Mouse (Mus musculus) spleen, embryonic (tissue): ENCODE data around the gene Ccn6.
"Not testable (repeated sequence)": the region's sequence is repeated elsewhere in the genome, so short reads cannot be mapped to it uniquely, and the experiment has no call there.

ENCODE experiments used
- CTCF ChIA-PET: fragments of 350-600 bp; sonication (Branson Sonifier 250); formaldehyde crosslinking; loops from one replicate; lab custom pipeline; 2022; lab: Charles Lee

The Ccn6 gene

GRCm38 (mm10) chr10:39163694-39164093 is at the start of gene Ccn6:
Gene Ccn6 (minus strand): TSS chr10:39163794.
- CTCF ChIA-PET: no interaction called here

GRCm38 (mm10) chr10:39210031-39210430 is 46.4 kb upstream of the Ccn6 start:
- CTCF ChIA-PET: no interaction called here

DNA sequence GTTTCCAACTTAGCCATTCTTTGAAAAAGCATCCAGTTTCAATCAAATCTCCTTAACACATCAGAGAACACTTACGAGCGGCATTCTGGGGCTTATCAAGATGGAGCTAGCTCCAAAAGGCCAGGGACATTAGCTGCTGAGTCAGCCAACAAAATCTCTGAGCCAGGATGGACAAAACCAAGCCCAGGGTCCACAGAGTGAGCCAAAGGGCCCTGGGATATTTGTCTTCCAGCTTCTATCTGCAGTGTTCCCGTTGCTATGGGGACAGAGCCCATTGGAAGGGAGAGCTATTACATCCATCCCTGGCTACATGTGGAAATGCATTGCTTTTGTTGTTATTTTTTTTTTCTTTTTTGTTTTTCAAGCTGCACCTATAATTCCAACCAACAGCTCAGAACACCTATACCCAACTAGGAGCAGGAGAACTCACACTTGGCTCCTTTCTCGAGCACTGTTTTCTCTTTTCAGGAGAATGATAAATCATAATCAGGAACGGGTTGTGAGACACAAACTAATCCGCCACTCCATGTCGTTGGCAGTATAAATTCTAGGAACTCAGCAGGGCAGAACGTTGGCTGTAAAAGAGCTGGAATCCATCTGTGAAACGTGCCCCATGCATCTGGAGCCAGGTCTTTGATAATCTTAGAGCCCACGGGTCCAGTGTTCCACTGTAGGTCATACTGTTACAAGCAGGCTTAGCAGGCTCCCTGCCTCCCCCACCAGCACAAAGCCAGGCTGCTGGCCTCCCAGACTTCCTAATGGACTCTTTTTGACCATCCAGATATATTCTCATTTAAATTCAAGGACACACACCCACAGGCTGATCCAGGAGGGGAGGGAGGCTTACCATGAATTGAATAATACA is 45.8 kb upstream of the Ccn6 start:
- CTCF ChIA-PET: no interaction called here

GRCm38 (mm10) chr10:39208712-39209111 is 45.1 kb upstream of the Ccn6 start:
- CTCF ChIA-PET: no interaction called here

- CTCF ChIA-PET: no interaction called here
These were observed 43.8 kb upstream of the Ccn6 start for GRCm38 (mm10) chr10:39207310-39207855.

DNA sequence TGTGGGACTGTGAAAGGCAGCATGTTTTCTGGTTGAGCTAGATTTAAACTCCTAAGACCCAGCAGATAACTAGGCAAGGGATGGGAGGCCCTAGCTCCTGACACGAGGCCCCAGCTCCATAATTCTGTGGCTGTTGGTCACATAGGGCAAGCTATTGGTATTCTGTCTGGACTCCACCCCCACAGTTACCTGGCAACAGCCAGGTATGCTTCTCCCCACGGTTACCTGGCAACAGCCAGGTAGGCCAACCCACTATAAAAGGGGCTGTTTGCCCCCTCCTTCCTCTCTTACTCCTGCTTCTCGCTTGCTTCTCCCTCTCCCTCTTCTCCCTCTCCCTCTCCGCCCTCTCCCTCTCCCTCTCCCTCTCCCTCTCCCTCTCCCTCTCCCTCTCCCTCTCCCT is 38.9 kb upstream of the Ccn6 start:
- CTCF ChIA-PET: no interaction called here

DNA sequence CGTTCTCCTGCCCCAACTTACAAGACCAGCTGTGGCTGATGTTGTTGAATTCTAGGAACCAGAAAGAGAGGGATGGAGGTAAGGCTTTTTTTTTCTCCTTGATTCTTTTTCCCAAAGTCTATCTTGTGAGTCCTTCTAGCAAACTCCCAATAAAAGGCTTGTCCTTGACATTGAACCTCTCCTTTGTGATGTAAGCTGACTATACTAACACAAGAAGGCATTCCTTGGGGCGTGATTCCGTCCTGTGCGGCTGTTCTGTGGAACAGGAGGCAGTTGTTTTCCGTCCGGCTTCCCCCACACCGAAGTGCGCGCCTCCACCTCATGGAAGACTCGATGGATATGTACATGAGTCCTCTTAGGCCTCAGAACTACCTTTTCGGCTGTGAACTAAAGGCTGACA is 34.6 kb upstream of the Ccn6 start:
- CTCF ChIA-PET: not testable (repeated sequence)

- CTCF ChIA-PET: interaction anchor here (0.6 kb wide), 1 partner anchor 79 kb away, joined by 8 read pairs; no protein-coding TSS in a partner anchor
These were observed 29.1 kb upstream of the Ccn6 start for GRCm38 (mm10) chr10:39192673-39193072.

- CTCF ChIA-PET: no interaction called here
These were observed 21.9 kb upstream of the Ccn6 start for GRCm38 (mm10) chr10:39185545-39185906.

DNA sequence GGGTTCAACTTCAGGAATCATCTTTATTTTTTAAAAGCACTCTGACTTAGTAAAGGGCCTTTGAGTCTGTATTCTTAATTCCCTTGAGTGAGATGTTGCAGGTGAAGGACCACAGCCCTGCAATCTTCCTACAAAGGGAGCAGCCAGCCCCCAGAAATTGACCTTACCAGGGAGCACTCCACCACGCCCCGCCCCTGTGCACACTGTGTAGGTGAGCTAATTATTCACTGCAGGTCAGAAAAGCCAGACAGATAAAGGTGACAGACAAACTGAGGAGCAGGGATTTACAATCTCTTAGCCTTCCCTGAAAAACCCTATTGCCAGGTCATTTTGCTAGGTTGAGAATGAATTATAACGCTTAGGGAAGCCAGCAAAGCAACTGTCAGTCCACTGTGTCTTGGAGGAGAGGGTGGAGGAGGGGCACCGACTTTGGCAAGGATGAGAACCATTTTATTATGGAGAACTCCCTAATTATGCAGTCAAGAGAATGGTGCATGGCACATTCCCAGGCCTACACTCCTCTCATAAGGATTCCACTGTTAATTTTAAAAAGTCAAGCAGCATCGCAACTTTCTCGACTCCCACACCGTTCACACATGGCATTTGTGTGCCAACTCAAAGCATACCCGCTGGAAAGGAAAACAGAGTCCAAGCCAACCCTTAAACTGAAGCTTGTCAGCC is 21.4 kb upstream of the Ccn6 start:
- CTCF ChIA-PET: no interaction called here

- CTCF ChIA-PET: no interaction called here
These were observed 13.4 kb upstream of the Ccn6 start for GRCm38 (mm10) chr10:39176981-39177380.

DNA sequence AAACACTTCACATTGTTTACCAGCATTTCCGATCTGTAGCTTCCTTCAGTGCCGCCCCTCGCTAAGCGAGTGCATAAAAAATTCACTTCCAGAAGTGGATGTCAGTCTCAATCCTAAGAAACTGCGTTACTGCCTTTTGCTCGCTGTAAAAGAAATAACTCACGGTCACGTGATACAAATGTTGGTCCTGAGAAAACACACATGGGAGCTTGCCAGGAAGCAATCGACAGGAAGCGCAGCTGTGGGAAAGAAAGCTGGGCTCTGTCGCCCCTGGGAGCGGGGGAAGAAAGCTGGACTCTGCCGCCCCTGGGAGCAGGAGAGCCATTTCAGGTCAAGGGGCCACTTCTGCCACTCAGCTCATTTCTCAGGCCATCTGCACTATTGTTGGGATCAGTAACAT is 9.5 kb upstream of the Ccn6 start:
- CTCF ChIA-PET: no interaction called here

DNA sequence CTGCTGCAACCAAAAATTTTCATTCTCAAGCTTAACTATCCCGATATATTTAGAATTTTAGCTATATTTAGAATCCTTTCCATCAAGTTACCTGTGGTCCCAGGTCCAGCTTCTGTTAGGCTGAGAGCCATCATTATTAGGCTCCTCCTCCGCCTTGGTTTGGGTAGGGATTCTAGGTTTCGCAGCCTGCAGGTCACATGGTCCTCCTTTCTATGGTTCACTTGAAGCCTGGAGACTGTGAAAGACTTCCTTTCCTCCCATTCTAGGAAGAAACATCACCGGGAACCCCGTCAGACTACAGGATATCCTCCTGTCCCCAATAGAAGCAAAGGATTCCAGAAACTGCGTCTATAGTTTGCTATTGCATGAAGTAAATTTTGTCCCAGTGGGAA is 8.9 kb upstream of the Ccn6 start:
- CTCF ChIA-PET: no interaction called here

DNA sequence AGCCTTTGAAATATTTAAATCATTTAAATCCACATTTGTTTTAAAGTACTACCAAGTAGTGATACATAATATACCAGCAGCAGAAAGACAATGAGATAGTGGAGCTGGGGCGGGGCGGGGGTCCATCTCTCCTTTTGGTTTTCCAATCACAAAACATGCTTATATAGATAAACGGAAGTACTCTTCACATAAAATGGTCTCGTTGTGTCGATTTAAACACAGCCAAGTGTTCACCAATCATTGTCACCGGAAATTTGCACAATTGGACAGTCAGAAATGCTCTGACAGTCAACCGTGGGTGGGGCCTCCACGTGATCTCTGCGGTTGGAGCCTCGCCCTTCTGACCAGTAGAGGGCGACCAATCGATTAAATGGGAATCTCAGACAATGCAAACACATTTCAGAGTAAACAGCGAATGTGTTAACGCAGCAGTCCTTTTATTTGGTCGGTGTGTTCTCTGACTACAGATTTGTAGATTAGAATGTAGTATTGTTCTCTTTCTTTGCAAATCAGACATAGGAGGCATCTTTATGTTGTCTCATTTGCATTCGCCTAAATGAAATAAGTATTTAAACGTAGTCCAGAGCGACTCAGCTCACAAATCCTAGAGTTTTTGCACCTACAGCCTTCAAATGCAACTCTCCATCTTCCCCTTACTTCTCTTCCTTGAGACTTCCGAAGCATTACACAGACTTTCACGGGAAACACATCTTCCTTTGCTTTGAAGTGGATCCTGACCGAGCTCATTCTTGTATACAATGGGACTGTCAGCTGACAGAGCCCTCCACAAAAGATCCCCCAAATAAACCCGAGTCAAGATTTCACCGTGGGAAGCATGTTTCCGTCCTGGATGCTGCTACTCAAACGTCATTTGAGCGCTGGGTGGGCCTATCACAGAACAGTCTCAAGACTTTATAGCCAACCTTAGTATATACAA is 8.3 kb upstream of the Ccn6 start:
- CTCF ChIA-PET: interaction anchor here (0.6 to 1.8 kb wide), 3 partner anchors 68 to 348 kb away, joined by 3 to 6 read pairs (median 4); no protein-coding TSS in a partner anchor

DNA sequence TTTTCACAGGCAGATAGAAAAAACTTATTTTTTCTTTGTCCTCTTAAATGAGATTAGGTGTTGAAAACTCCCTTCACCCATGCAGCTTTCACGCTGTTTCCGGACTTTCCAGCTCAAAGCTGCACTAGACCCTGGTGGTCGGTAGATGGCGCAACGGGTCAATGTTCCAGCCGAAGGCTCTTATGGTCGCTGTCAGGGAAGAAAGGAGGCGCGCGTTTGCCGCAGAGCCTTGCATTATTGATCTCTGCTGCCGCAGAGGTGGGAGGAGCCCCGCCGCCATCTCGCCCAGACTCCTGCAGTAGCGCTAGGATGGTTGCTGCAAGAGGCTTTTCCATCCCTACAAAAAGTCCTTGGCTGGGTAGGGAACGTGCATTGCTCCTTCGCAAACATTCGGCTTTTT is 7.5 kb upstream of the Ccn6 start:
- CTCF ChIA-PET: interaction anchor here (1.0 to 1.8 kb wide), 3 partner anchors 69 to 348 kb away, joined by 3 to 6 read pairs (median 3); no protein-coding TSS in a partner anchor

DNA sequence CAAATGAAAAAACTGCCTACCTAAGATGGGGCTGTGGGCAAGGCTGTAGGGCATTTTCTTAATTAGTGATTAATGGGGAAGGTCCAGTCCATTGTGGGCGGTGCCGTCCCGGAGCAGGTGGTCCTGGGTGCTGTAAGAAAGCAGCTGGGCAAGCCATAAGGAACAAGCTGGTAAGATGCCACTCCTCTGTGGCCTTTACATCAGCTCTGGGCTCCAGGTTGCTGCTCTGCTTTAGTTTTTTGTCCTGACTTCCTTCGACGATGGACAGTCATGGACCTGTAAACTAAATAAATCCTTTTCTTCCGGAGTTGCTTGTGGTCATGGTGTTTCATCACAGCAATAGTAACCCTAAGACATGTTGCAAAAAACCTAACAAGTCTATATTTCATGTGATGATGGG is 7.1 kb upstream of the Ccn6 start:
- CTCF ChIA-PET: interaction anchor here (0.6 to 1.8 kb wide), 4 partner anchors 13 to 349 kb away, joined by 3 to 6 read pairs (median 3); no protein-coding TSS in a partner anchor

GRCm38 (mm10) chr10:39170181-39170580 is 6.6 kb upstream of the Ccn6 start:
- CTCF ChIA-PET: interaction anchor here (0.6 to 1.8 kb wide), 5 partner anchors 12 to 352 kb away, joined by 3 to 6 read pairs (median 6); no protein-coding TSS in a partner anchor

DNA sequence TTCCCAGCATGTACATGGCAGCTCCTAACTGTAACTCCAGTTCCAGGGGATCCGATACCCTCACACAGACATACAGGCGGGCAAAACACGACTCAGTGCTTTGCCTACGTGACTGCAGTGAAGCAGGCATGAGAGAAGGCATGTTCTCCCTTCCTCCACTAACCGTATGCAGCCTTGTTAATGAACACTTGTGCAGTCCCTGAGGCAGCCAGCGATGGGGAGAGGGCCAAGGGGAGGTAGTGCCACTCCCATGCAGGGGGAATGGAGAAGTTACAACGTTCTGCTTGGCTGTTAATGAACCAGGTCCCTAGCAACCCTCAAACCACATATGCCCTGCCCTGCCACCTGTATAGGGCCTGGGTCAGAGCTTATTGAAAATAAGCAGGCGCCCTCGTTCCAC is 6.0 kb upstream of the Ccn6 start:
- CTCF ChIA-PET: interaction anchor here (0.8 to 1.8 kb wide), 3 partner anchors 70 to 353 kb away, joined by 6 read pairs; no protein-coding TSS in a partner anchor

- CTCF ChIA-PET: no interaction called here
These were observed 4.0 kb upstream of the Ccn6 start for GRCm38 (mm10) chr10:39167611-39168010.

GRCm38 (mm10) chr10:39165632-39166115 is 2.1 kb upstream of the Ccn6 start:
- CTCF ChIA-PET: no interaction called here
